Mouse (Mus musculus) liver, embryonic 13.5 days (tissue): ENCODE data around the gene Slc16a14. TPM values are rescaled to one million over a fixed set of nuclear protein-coding genes. Genes with fewer than 3 reads are reported as not detected.
"Not testable (repeated sequence)": the region's sequence is repeated elsewhere in the genome, so short reads cannot be mapped to it uniquely, and the experiment has no call there.

Experiments
- ATAC-seq: fragments of 200-750 bp; cut with Nextera tagmentation; 2 replicates; pipeline ENCODE4 v1.8.0; 2017; ENCODE audit warnings: low read depth, mild to moderate bottlenecking, moderate number of reproducible peaks, moderate library complexity
- DNase-seq: peaks from one replicate; pipeline ENCODE4 v3.0.0; 2022
- H3K27ac ChIP-seq: fragments of 300-500 bp; sonication (generic); 2 replicates; pipeline ENCODE4 v1.5.1; 2015; ENCODE audit warnings: moderate library complexity, mild to moderate bottlenecking, inconsistent platforms
- H3K27me3 ChIP-seq: fragments of 300-500 bp; sonication (generic); 2 replicates; pipeline ENCODE4 v1.6.1; 2015; ENCODE audit warnings: mild to moderate bottlenecking, inconsistent platforms
- H3K36me3 ChIP-seq: fragments of 300-500 bp; sonication (generic); 2 replicates; pipeline ENCODE4 v1.6.1; 2015; ENCODE audit warnings: mild to moderate bottlenecking, inconsistent platforms
- H3K4me1 ChIP-seq: fragments of 300-500 bp; sonication (generic); replicated peaks from 2 replicates; pipeline ENCODE4 v1.6.1; 2015; ENCODE audit warnings: inconsistent platforms
- H3K4me2 ChIP-seq: fragments of 300-500 bp; sonication (generic); 2 replicates; pipeline ENCODE4 v1.6.1; 2015; ENCODE audit warnings: inconsistent platforms, mild to moderate bottlenecking, moderate library complexity
- H3K4me3 ChIP-seq: fragments of 300-500 bp; sonication (generic); replicated peaks from 2 replicates; pipeline ENCODE4 v1.5.1; 2015; ENCODE audit warnings: mild to moderate bottlenecking, inconsistent platforms
- H3K9ac ChIP-seq: fragments of 300-500 bp; sonication (generic); 2 replicates; pipeline ENCODE4 v1.6.1; 2015; ENCODE audit warnings: mild to moderate bottlenecking, inconsistent platforms
- H3K9me3 ChIP-seq: fragments of 300-500 bp; sonication (generic); replicated peaks from 2 replicates; pipeline ENCODE4 v1.6.1; 2016; ENCODE audit warnings: inconsistent platforms
- WGBS: fragments of 180-500 bp; shearing (Covaris S2); methylation state at CpG from one replicate; pipeline ENCODE4 v1.1.7; 2015; ENCODE audit not compliant: insufficient replicate concordance; 5-methylcytosine and 5-hydroxymethylcytosine counted together
- polyA plus RNA-seq: library from polyadenylated mRNA; unstranded; fragments of >200 nt; fragmentation: Nextera tagmentation; extraction: Ambion mirVana; gene quantifications from 2 replicates; pipeline ENCODE4 v1.2.1, GENCODE M21; 2015

Slc16a14 gene
- polyA plus RNA-seq = 0.02 and 0.12 TPM in 2 replicates

- DNase-seq = no peak
- no peak for ATAC-seq
- H3K4me3 ChIP-seq = peak within 1 kb of the TSS; percentile 43
- no peak within 1 kb of the TSS for H3K9ac ChIP-seq
- H3K4me2 ChIP-seq = peak within 1 kb of the TSS; percentile 64
- no peaks in the 10 kb centered on the region for H3K36me3 ChIP-seq
- 2% methylated on average over 58 of the region's 59 CpGs for WGBS
- H3K27ac ChIP-seq = no peak within 1 kb of the TSS
- 0 out of 2 replicates have a peak, but pooled peaks cover 3% of the 10 kb centered on the region for H3K4me1 ChIP-seq
- no peaks in the 10 kb centered on the region for H3K9me3 ChIP-seq
- peaks cover 38% of the 10 kb centered on the region for H3K27me3 ChIP-seq
These were observed at the start of gene Slc16a14 for GRCm38 (mm10) chr1:84934503-84935333. TSS of gene Slc16a14 (minus strand) at chr1:84935134.

GRCm38 (mm10) chr1:84961779-84962178, 26.8 kb upstream of the Slc16a14 start:
- not testable (repeated sequence) for H3K4me3 ChIP-seq, H3K36me3 ChIP-seq, H3K27ac ChIP-seq, ATAC-seq, H3K9ac ChIP-seq, DNase-seq, H3K4me2 ChIP-seq, H3K4me1 ChIP-seq, H3K27me3 ChIP-seq, H3K9me3 ChIP-seq
- WGBS = 9% methylated on average over 11 of the region's 12 CpGs

- not testable (repeated sequence) for H3K4me1 ChIP-seq, H3K36me3 ChIP-seq, H3K4me3 ChIP-seq, DNase-seq, H3K9ac ChIP-seq, H3K9me3 ChIP-seq, H3K27ac ChIP-seq, H3K27me3 ChIP-seq, H3K4me2 ChIP-seq, ATAC-seq
- WGBS = 64% methylated on average over 4 of the region's 4 CpGs
These were observed 22.8 kb upstream of the Slc16a14 start for GRCm38 (mm10) chr1:84957713-84958112.

GRCm38 (mm10) chr1:84956771-84957170, 21.8 kb upstream of the Slc16a14 start:
- H3K36me3 ChIP-seq, H3K4me1 ChIP-seq, H3K27me3 ChIP-seq, H3K4me2 ChIP-seq, DNase-seq, H3K4me3 ChIP-seq, H3K9me3 ChIP-seq, H3K9ac ChIP-seq, H3K27ac ChIP-seq, ATAC-seq: not testable (repeated sequence)
- 80% methylated on average over 3 of the region's 3 CpGs for WGBS

GRCm38 (mm10) chr1:84952456-84953181, 17.7 kb upstream of the Slc16a14 start:
- DNase-seq (no peak), ATAC-seq (no peak)
- Histone ChIP-seq H3K27me3 (no peaks in the 10 kb centered on the region), H3K27ac (no peak overlapping the region), H3K36me3 (no peaks in the 10 kb centered on the region), H3K9ac (no peak overlapping the region), H3K4me1 (no peaks in the 10 kb centered on the region), H3K9me3 (peaks cover 3% of the 10 kb centered on the region; the same call in 1 of the 2 replicates), H3K4me2 (no peak overlapping the region), H3K4me3 (no peak overlapping the region)
- 65% methylated on average over 10 of the region's 10 CpGs for WGBS

- Histone ChIP-seq H3K4me2 (no peak overlapping the region), H3K4me3 (no peak overlapping the region), H3K9me3 (no peaks in the 10 kb centered on the region), H3K27me3 (no peaks in the 10 kb centered on the region), H3K9ac (no peak overlapping the region), H3K4me1 (no peaks in the 10 kb centered on the region), H3K27ac (no peak overlapping the region), H3K36me3 (no peaks in the 10 kb centered on the region)
- ATAC-seq = no peak
- 53% methylated on average over 3 of the region's 3 CpGs for WGBS
- DNase-seq = no peak
These were observed 16.6 kb upstream of the Slc16a14 start for GRCm38 (mm10) chr1:84951566-84951965.

GRCm38 (mm10) chr1:84947390-84947789, 12.5 kb upstream of the Slc16a14 start:
- Histone ChIP-seq H3K36me3 (no peaks in the 10 kb centered on the region), H3K27me3 (no peaks in the 10 kb centered on the region), H3K4me2 (no peak overlapping the region), H3K4me1 (no peaks in the 10 kb centered on the region), H3K9ac (no peak overlapping the region), H3K9me3 (no peaks in the 10 kb centered on the region), H3K4me3 (no peak overlapping the region), H3K27ac (no peak overlapping the region)
- ATAC-seq = no peak; the same call in 1 of the 2 replicates
- 49% methylated on average over 2 of the region's 2 CpGs for WGBS
- no peak for DNase-seq

- DNase-seq = no peak
- no peak for ATAC-seq
- no peaks in the 10 kb centered on the region for H3K27me3 ChIP-seq
These were observed 11.0 kb upstream of the Slc16a14 start for GRCm38 (mm10) chr1:84945950-84946349.

GRCm38 (mm10) chr1:84943549-84943948, 8.6 kb upstream of the Slc16a14 start:
- ATAC-seq (no peak), DNase-seq (no peak)
- H3K4me1 ChIP-seq = no peaks in the 10 kb centered on the region
- no peaks in the 10 kb centered on the region for H3K27me3 ChIP-seq
- no peak overlapping the region for H3K4me2 ChIP-seq
- H3K36me3 ChIP-seq = no peaks in the 10 kb centered on the region
- WGBS = 85% methylated on average over 4 of the region's 4 CpGs
- H3K27ac ChIP-seq = no peak overlapping the region
- H3K9me3 ChIP-seq = no peaks in the 10 kb centered on the region
- H3K9ac ChIP-seq = no peak overlapping the region
- no peak overlapping the region for H3K4me3 ChIP-seq

More at GRCm38 (mm10) chr1:84945950-84946349, 11.0 kb upstream of the Slc16a14 start:
- no peaks in the 10 kb centered on the region for H3K4me1 ChIP-seq
- no peak overlapping the region for H3K4me2 ChIP-seq
- 65% methylated on average over 3 of the region's 3 CpGs for WGBS
- H3K9me3 ChIP-seq = no peaks in the 10 kb centered on the region
- H3K36me3 ChIP-seq = no peaks in the 10 kb centered on the region
- no peak overlapping the region for H3K4me3 ChIP-seq
- H3K9ac ChIP-seq = no peak overlapping the region
- no peak overlapping the region for H3K27ac ChIP-seq

GRCm38 (mm10) chr1:84942666-84943065, 7.7 kb upstream of the Slc16a14 start:
- no peak overlapping the region for H3K4me3 ChIP-seq
- no peaks in the 10 kb centered on the region for H3K9me3 ChIP-seq
- no peaks in the 10 kb centered on the region for H3K4me1 ChIP-seq
- no peak for ATAC-seq
- no peaks in the 10 kb centered on the region for H3K27me3 ChIP-seq
- H3K27ac ChIP-seq = no peak overlapping the region
- H3K36me3 ChIP-seq = no peaks in the 10 kb centered on the region
- no peak overlapping the region for H3K4me2 ChIP-seq
- no peak for DNase-seq
- no peak overlapping the region for H3K9ac ChIP-seq

- Histone ChIP-seq H3K4me2 (no peak overlapping the region), H3K36me3 (no peaks in the 10 kb centered on the region), H3K27ac (no peak overlapping the region), H3K27me3 (peaks cover 11% of the 10 kb centered on the region), H3K4me3 (no peak overlapping the region), H3K9ac (no peak overlapping the region), H3K9me3 (no peaks in the 10 kb centered on the region), H3K4me1 (no peaks in the 10 kb centered on the region)
- DNase-seq = no peak
- WGBS = 54% methylated on average over 2 of the region's 2 CpGs
- no peak for ATAC-seq
These were observed 5.4 kb upstream of the Slc16a14 start for GRCm38 (mm10) chr1:84940322-84940721.
